Mouse (Mus musculus): ENCODE results near the gene Crtap.

The Crtap gene

GRCm38 (mm10) chr9:114389905-114390748 lies at the start of gene Crtap:
Gene Crtap (minus strand): TSS chr9:114390675.
- peak; percentile 56 for DNase-seq (ENCODE audit: low spot score)

DNA sequence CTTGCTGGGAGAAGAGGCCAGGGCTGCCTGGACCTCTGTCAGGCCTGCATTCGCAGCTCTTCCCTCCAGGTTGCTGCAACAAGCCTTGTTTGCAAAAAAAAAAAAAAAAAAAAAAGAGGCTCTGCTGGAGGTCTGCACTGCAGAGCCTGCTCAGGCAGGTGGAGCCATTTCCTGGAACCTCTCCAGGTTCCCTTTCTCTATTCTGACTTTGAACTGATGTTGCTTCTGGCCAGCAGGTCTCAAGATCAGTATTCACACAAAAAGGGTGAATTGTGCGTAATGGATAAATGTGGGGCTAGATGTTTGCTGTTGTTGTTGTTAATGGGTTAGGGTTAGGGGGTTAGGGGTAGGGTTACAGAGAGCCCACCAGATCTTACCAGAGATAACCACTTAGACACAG lies 45.2 kb upstream of the Crtap start:
- DNase-seq (ENCODE audit: low spot score), result no peak

- no peak for DNase-seq (ENCODE audit: low spot score)
Measured at GRCm38 (mm10) chr9:114428103-114428834, 37.8 kb upstream of the Crtap start.

DNA sequence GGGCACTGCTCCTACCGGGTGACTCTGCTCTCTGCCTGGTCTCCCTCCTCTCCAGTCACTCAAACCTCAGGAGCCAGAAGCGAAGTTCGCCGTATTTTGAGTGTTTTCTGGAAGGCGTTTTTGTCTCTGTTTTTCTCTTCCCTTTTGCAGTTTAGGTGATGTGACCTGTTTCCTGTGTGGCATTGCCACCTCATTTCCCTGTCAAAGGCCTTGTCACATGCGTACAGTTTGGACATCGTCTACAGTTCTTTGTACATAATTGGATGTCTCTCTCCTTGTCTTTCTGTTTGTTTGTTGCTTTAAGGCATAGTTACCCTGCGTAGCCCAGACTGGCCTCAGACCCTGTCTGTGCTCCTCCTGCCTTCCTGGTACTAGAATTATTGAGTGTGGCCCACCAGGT lies 37.0 kb upstream of the Crtap start:
- no peak for DNase-seq (ENCODE audit: low spot score)

DNA sequence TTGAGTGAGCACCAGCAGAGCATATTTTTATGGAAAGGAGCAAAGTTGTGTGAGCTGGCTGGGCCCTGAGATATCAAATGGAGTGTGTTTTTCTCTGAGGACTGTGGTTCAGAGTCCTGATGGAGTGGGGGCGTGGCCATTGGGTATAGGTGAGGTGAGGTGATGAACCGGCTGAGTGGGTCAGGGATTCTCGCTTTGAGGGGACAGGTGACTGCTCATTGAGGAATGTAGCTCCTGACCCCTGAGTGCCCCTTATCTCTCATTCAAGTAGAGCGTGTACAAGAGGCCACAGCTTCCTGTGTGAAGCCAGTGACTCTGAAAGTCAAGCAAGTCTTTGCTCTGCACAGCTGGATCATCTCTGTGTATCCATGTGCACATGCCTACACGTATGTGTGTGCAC lies 35.7 kb upstream of the Crtap start:
- DNase-seq (ENCODE audit: low spot score), result no peak

GRCm38 (mm10) chr9:114425576-114425975 lies 35.1 kb upstream of the Crtap start:
- DNase-seq (ENCODE audit: low spot score), result no peak

- no peak for DNase-seq (ENCODE audit: low spot score)
Measured at GRCm38 (mm10) chr9:114421797-114422196, 31.3 kb upstream of the Crtap start.

DNA sequence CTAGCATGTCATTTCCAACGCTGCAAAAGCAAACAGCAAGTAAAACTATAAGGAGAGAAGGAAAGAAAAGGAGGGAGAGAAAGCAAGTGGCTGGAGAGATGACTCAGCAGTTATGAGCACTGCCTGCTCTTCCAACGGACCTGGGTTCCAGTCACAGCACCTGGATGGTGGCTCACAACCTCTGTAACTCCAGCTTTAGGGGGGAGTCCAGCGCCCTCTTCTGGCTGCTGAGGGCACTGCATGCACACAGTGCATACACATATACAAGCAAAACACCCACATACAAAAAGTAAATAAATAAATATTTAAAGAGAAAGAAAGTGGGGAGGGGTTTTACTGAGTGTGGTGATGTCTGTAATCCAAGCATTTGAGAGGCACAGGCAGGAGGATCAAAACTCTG lies 30.6 kb upstream of the Crtap start:
- DNase-seq (ENCODE audit: low spot score), result no peak

- no peak for DNase-seq (ENCODE audit: low spot score)
Measured at GRCm38 (mm10) chr9:114420443-114420842, 30.0 kb upstream of the Crtap start.

DNA sequence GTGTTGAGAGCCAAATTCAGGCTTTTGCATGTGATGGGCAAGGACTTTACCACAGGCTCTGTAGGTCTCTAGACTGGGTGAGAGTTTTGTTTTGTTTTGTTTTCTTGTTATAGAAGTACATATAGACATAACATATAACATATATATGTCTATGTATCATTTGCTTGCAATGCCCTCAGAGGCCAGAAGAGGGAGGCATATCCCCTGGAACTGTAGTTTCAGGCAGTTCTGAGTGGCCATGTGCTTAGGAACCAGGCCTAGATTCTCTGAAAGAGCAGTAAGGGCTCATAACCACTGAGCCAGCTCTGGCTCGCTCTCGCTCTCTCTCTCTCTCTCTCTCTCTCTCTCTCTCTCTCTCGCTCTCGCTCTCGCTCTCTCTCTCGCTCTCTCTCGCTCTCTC lies 27.7 kb upstream of the Crtap start:
- peak; percentile 17 for DNase-seq (ENCODE audit: low spot score)

DNA sequence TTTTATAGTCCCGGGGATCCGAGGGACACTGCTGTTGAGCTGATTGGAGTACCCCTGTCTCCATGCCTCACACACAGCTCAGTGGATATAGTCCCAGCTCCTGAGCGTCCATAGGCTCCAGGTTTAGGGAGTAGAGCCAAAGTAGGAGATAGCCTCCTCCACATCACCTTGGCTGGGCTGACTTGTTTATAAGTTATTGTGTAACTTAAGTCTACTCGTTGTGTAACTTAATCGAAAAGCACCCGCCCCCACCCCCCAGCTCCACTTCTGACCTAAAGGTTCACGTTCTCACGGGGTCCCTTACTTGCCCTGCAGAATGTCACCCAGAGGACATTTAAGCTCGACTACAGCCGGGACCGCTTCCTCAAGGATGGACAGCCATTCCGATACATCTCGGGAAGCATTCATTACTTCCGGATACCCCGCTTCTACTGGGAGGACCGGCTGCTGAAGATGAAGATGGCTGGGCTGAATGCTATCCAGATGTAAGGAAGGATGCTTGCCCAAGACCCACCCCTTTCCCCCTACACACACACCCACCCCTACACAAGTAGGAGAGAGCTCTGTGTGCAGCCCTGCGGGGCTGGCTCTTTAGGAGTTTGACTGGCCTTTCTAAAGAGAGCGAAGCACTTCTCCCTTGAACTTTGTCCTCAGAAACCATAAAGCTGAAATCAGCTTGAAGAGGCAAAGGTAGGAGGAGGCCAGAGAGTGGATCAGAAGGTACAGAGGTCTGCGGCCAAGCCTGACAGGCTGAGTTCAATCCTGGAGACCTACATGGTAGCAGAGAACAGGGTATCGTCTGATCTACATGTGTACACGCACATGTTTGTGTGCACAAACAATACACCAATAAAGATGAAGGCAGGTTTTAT lies 26.4 kb upstream of the Crtap start:
- no peak for DNase-seq (ENCODE audit: low spot score)

DNA sequence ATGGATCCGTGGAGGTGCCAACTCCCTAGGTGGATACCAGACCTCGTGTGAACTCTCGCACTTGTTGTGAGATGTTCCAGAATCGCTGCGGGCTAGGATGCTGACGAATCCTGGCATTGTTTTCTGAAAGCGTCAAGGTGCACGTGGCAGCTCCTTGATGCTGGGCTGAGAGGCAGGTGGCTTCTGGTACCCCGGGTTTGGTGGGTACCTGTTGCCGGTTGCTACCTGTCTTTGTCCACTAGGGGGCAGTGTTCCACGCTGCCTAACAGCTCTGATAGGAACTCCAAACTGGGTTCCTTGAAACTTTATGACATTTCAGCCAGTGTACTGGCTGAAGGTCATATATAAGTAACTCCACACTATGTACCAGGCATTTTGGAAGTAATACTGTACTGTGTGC lies 25.2 kb upstream of the Crtap start:
- peak; percentile 16 for DNase-seq (ENCODE audit: low spot score)

DNA sequence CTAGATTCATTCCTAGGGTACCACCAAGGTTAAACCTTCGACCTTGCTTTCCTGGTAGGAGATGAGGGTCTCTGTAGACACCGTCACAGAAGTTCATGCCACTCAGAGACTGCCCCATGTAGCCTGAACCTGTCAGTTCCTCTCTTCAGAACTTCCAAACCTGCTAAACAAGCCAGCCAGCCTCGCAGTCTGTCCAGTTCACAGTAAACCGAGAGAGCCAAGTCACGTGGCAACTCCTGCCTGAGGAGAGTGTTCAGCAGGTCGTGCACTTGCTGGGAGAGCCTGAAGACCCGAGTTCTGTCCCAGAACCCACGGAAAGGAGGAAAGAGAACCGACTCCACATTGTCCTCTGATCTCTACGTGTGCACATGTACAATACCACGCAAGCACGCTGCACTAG lies 23.4 kb upstream of the Crtap start:
- DNase-seq (ENCODE audit: low spot score), result no peak

- no peak for DNase-seq (ENCODE audit: low spot score)
Measured at GRCm38 (mm10) chr9:114412406-114412805, 21.9 kb upstream of the Crtap start.

- no peak for DNase-seq (ENCODE audit: low spot score)
Measured at GRCm38 (mm10) chr9:114411295-114411694, 20.8 kb upstream of the Crtap start.

DNA sequence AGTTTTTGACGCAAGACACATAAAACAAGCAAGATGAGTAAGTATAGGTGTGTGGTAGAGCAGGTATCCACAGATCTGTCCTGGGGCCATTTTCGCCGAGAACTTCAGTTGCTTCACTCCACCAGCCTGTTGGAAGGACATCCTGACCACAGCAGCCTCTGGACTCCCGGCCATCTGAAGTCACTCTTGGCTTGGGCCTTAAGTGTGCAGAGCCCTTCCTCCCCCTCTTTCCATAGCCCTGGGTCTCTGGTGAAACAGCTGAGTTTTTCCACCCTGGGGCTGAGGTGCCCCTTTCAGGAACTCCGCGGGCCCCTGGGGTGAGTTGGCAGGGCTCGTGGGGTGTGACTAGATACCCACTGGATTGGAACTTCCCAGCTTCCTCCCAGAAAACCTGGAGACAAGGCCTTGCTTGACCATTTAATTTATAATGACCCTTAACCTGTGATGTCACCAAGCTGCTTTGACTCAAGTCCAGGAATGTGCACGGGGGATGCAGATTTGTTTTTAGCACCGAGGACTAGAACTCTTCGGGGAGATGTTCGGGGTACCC lies 19.9 kb upstream of the Crtap start:
- DNase-seq (ENCODE audit: low spot score), result no peak

GRCm38 (mm10) chr9:114407676-114408075 lies 17.2 kb upstream of the Crtap start:
- peak; percentile 18 for DNase-seq (ENCODE audit: low spot score)

- DNase-seq (ENCODE audit: low spot score), result peak; percentile 21
Measured at GRCm38 (mm10) chr9:114401685-114402080, 11.2 kb upstream of the Crtap start.

DNA sequence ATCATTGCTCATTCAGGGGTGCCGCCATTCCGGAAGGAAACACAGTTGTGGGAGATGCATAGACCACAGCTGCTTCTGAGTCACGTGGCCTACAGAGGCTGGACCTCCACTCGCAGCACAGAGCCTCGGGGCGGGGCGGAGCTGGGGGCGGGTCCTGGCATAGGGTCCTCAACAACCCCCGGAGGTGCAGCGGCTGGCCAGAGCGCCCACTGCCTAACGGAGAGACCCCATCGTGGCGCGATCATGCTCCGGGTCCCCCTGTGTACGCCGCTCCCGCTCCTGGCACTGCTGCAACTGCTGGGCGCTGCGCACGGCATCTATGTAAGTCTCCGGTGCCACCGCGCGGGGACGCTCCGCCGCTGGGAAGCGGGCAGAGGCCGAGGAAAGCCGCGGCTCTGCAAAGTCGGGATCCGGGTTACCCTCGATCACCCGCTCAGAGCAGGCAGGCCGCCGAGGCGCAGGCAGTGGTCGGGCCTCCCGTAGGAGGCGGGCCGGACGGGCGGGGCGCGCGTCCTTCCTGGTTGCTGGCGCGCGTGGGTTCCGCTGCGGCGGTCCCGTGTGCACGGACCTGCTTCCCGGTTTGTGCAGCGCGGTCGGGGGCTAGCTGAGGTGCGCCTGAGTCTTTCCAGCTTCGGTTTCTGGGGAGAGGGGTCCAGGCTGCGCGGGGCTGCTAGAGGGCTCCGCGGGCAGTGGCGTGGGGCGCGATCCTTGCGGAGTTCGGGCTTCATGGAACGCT lies 10.6 kb upstream of the Crtap start, which contains the start of the genes Glb1 and Tmppe:
Gene Glb1, plus strand, starts transcription at position 128 of the 736 bp plus-strand sequence.
Gene Tmppe, plus strand, starts transcription at position 157 of the 736 bp plus-strand sequence.
- peak; percentile 62 for DNase-seq (ENCODE audit: low spot score)

- no peak for DNase-seq (ENCODE audit: low spot score)
Measured at GRCm38 (mm10) chr9:114400588-114400948, 10.1 kb upstream of the Crtap start.

DNA sequence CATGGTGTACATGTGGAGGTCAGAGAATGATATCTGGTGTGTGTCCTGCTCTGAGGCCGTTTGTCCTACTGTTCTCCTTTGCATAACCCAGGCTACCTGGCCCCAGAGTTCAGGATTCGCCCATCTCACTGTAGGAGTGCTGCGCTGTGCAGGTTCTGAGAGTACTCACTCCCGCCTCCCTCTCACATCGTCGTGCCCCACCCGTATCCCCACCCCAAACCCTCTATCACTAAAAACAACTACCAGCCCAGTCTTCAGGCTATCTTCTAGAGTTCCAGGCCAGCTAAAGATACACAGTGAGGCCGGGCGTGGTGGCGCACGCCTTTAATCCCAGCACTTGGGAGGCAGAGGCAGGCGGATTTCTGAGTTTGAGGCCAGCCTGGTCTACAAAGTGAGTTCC lies 9.2 kb upstream of the Crtap start:
- no peak for DNase-seq (ENCODE audit: low spot score)

Measured in ovary, postnatal 14 days (tissue).